10 mouse cellular contexts compared by ENCODE assay signal in the genomic region with DNA sequence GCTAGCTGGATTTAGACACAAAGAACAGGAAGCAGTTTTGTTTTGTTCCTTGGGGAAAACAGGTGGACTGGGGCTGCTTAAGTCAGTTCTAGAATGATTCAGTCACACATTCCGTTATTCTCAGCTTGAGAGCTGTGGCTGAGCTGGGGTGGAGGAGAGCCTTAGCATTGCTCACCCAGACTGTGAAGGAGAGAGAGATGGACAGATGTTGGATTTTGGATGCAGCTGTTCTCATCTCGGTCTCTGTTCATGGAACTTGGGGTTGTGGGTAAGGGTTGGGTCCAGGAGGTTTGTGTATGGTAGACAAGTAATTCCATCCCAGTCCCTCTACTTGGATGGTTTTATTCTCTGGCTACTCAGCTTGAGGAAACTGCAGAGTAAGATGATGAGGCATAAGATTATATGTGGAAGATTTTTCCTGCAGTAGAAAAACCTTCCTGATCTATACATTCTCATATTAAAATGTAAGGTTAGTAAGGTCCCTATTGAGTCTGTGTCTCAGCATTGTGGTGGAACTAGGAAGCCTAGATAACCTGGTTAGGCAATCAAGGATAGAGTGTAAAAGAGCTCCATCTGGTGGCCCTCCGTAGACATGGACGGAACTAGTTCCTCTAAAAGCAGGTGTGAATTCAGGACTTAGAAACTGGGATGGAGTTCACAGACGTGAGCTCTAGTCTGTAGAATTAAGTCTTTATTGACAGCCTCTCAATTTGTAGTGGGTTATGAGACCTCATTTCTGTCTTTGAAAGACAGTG. TPM values are rescaled to one million over a fixed set of nuclear protein-coding genes. Genes with fewer than 3 reads are reported as not detected.
A peak's percentile ranks its signal among the peaks of the same experiment; 100 is the strongest.
DNase-seq lines count a peak whose midpoint lies in the region; ATAC-seq and TF ChIP-seq lines count a peak whose summit lies in the region.
"Had no signal": no experiment of that assay in that cellular context is flagged by ENCODE, and none has a peak within 500 bp of the region (broad histone marks: within the 10 kb centered on the region; RNA-seq: fewer than 3 reads in every experiment).

No protein-coding gene starts in this region.

- H3K9ac ChIP-seq in hindbrain, postnatal 0 days (replicated peaks; ENCODE audit: low read length) = no peak overlapping the region
- H3K9ac ChIP-seq: neural tube, embryonic 13.5 days had no signal

- ATAC-seq in frontal cortex, adult (ENCODE audit: low TSS enrichment) = peak; percentile 90
- peak; percentile 70; the same call in 1 of the 2 replicates for ATAC-seq in hindbrain, postnatal 0 days

- H3K9me3 ChIP-seq in hindbrain, postnatal 0 days (ENCODE audit: low read length) = no peaks in the 10 kb centered on the region
- H3K9me3 ChIP-seq: neural tube, embryonic 13.5 days had no signal

- H3K4me3 ChIP-seq in spleen, adult 2 months (ENCODE audit: extremely low read depth, insufficient read depth, insufficient read length) = no peak overlapping the region
- H3K4me3 ChIP-seq in hindbrain, postnatal 0 days (ENCODE audit: low read length) = no peak overlapping the region
- H3K4me3 ChIP-seq: neural tube, embryonic 13.5 days had no signal

- no peak for DNase-seq in frontal cortex, postnatal 25 days (ENCODE audit: low spot score in 2 of 2)
- no peak for DNase-seq in spleen, adult 2 months (ENCODE audit: low read depth in 1 of 2, low spot score in 2 of 2)
- no peak for DNase-seq in spleen, postnatal 4 days (ENCODE audit: low spot score in 2 of 2)
- DNase-seq in hindbrain, postnatal 0 days (ENCODE audit: low spot score) = peak; percentile 68
- DNase-seq in retina, postnatal 7 days (ENCODE audit: low read depth, low spot score) = peak; percentile 23
- DNase-seq in T-cell, adult 2 months (ENCODE audit: low spot score) = no peak
- no peak for DNase-seq in layer of hippocampus, adult 9-11 months
- DNase-seq: adrenal gland, postnatal 25 days had no signal

- no peak for TF ChIP-seq POLR2A in spleen, adult 2 months (IDR thresholded peaks at IDR 0.05; ENCODE audit: low read depth, low read length)

- H3K27ac ChIP-seq in spleen, adult 2 months (ENCODE audit: insufficient read depth, low read length) = no peak overlapping the region
- H3K27ac ChIP-seq in hindbrain, postnatal 0 days = no peak overlapping the region
- H3K27ac ChIP-seq: neural tube, embryonic 13.5 days had no signal

- H3K4me1 ChIP-seq in spleen, adult 2 months (ENCODE audit: control insufficient read depth, insufficient read depth, insufficient read length) = no peaks in the 10 kb centered on the region
- no peaks in the 10 kb centered on the region for H3K4me1 ChIP-seq in hindbrain, postnatal 0 days (ENCODE audit: insufficient read depth, low read length)
- H3K4me1 ChIP-seq: neural tube, embryonic 13.5 days had no signal

- WGBS in spleen, adult 2 months = 63% methylated on average over 5 of the region's 5 CpGs
- 71% methylated on average over 5 of the region's 5 CpGs for WGBS in hindbrain, postnatal 0 days

- H3K36me3 ChIP-seq in spleen, adult 2 months (ENCODE audit: control insufficient read depth, insufficient read depth, low read length) = peaks cover 28% of the 10 kb centered on the region
- H3K36me3 ChIP-seq in hindbrain, postnatal 0 days (ENCODE audit: insufficient read depth, low read length) = peaks cover 52% of the 10 kb centered on the region

- H3K27me3 ChIP-seq in spleen, adult 2 months (ENCODE audit: control insufficient read depth, insufficient read depth, low read length) = no peaks in the 10 kb centered on the region
- no peaks in the 10 kb centered on the region for H3K27me3 ChIP-seq in hindbrain, postnatal 0 days (ENCODE audit: insufficient read depth, low read length)
- H3K27me3 ChIP-seq: neural tube, embryonic 13.5 days had no signal

- no peak overlapping the region for H3K4me2 ChIP-seq in hindbrain, postnatal 0 days (ENCODE audit: low read depth, low read length)
- H3K4me2 ChIP-seq: neural tube, embryonic 13.5 days had no signal

- TF ChIP-seq CTCF in spleen, adult 2 months (IDR thresholded peaks at IDR 0.05; ENCODE audit: extremely low read depth, insufficient read depth, insufficient read length, insufficient replicate concordance) = peak; percentile 10; the same call in 1 of the 2 replicates
- TF ChIP-seq CTCF in hindbrain, postnatal 0 days (IDR thresholded peaks at IDR 0.05; ENCODE audit: low read depth) = peak; percentile 73

RNA-seq across cellular contexts. Expression of a gene that starts 7.0 kb away (rescaled TPM):
- 7.2 and 7.8 TPM in 2 replicates for polyA plus RNA-seq in spleen, adult 2 months (2012; rRNA removed)
- total RNA-seq in hindbrain, postnatal 0 days (2014; rRNA removed) = 9.1 and 12.1 TPM in 2 replicates
- 17.9 and 19.4 TPM in 2 replicates for polyA plus RNA-seq in hindbrain, postnatal 0 days (2015; fragmentation: Nextera tagmentation; extraction: Ambion mirVana)

RNA-seq across cellular contexts. Expression of a gene that starts 12.5 kb away (rescaled TPM):
- 18.8 and 34.0 TPM in 2 replicates for polyA plus RNA-seq in spleen, adult 2 months (2012; rRNA removed)
- total RNA-seq in hindbrain, postnatal 0 days (2014; rRNA removed) = 79.0 and 86.6 TPM in 2 replicates
- 168 TPM in 2 replicates for polyA plus RNA-seq in hindbrain, postnatal 0 days (2015; fragmentation: Nextera tagmentation; extraction: Ambion mirVana)

Comparison
In these comparisons a context has a peak if more than half of its experiments do, and no peak if none do; other contexts are left out.
1. DNase-seq: peak in hindbrain, postnatal 0 days (single experiment) and retina, postnatal 7 days (single experiment); none in frontal cortex, postnatal 25 days (0 of 2), spleen, adult 2 months (0 of 2), spleen, postnatal 4 days (0 of 2), T-cell, adult 2 months (single experiment) and layer of hippocampus, adult 9-11 months (single experiment).